Mouse (Mus musculus) layer of hippocampus, adult 9-10 months (tissue): ENCODE results near the gene Scgb1c1.
A peak's percentile ranks its signal among the peaks of the same experiment; 100 is the strongest.
"Not testable (repeated sequence)": the region's sequence is repeated elsewhere in the genome, so short reads cannot be mapped to it uniquely, and the experiment has no call there.

ENCODE experiments used
- DNase-seq: peaks from one replicate; pipeline ENCODE4 v3.0.0; 2022; ENCODE audit warnings: low spot score

The Scgb1c1 gene

GRCm38 (mm10) chr7:140880865-140881515 is 35.6 kb downstream of the Scgb1c1 start:
- DNase-seq = no peak

GRCm38 (mm10) chr7:140881696-140882468 is 36.5 kb downstream of the Scgb1c1 start, which contains the start of the genes Psmd13 and Sirt3:
Psmd13 (plus strand) TSS chr7:140881968.
Sirt3 (minus strand) TSS chr7:140882309.
- DNase-seq = peak; percentile 84

- DNase-seq = no peak
These were observed 37.1 kb downstream of the Scgb1c1 start for GRCm38 (mm10) chr7:140882469-140882803.

- DNase-seq = not testable (repeated sequence)
These were observed 45.3 kb downstream of the Scgb1c1 start for GRCm38 (mm10) chr7:140890636-140891035.

DNA sequence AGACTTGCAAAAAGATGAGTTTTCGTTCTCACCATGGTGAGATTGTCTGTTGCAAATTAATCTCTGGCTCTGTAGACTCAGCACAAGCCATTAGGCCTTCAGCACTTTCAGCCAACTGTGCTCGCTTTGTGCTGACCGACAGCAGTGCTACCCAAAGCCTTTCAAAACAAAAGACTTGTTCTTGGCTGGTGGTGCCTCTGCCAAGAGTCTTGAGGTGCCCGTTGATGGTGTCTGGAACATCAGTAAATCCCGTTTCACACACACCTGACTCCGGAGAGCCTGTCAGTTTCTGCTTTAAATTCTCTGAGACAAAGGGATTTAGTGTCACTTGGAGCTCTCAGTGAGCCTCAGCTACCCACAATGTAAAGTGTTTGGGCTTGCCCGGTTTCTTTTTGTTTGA is 48.7 kb downstream of the Scgb1c1 start:
- DNase-seq = no peak

GRCm38 (mm10) chr7:140894611-140895010 is 49.3 kb downstream of the Scgb1c1 start:
- DNase-seq = no peak
